Mouse (Mus musculus) embryonic facial prominence, embryonic 11.5 days (tissue): ENCODE measurements at regions not wholly inside any gene's neighbourhood (a gene's known extent, or its start where the extent isn't known, plus 50 kb on each side); places are given as distances from the start of the nearest gene placed in this dataset.

ENCODE experiments used
- ATAC-seq: fragments of 200-750 bp; cut with Nextera tagmentation; replicated peaks from 2 replicates; pipeline ENCODE4 v1.8.0; 2017; ENCODE audit warnings: low read depth; ENCODE audit not compliant: insufficient number of reproducible peaks, low FRiP score, low TSS enrichment
- DNase-seq: peaks from one replicate; pipeline ENCODE4 v3.0.0-alpha.2; 2015; ENCODE audit warnings: low spot score
- H3K27ac ChIP-seq: fragments of 300-500 bp; sonication (generic); replicated peaks from 2 replicates; pipeline ENCODE4 v1.5.1; 2014; ENCODE audit warnings: mild to moderate bottlenecking, low read depth, low read length, control low read depth
- H3K27me3 ChIP-seq: fragments of 300-500 bp; sonication (generic); 2 replicates; pipeline ENCODE4 v1.6.1; 2014; ENCODE audit warnings: mild to moderate bottlenecking, low read length, moderate library complexity, mixed read lengths; ENCODE audit not compliant: control insufficient read depth, insufficient read depth
- H3K36me3 ChIP-seq: fragments of 300-500 bp; sonication (generic); replicated peaks from 2 replicates; pipeline ENCODE4 v1.6.1; 2014; ENCODE audit warnings: low read depth, mild to moderate bottlenecking, low read length, moderate library complexity, mixed read lengths; ENCODE audit not compliant: control insufficient read depth, insufficient read depth
- H3K4me1 ChIP-seq: fragments of 300-500 bp; sonication (generic); 2 replicates; pipeline ENCODE4 v1.6.1; 2014; ENCODE audit warnings: low read length, mixed read lengths; ENCODE audit not compliant: control insufficient read depth, insufficient read depth
- H3K4me2 ChIP-seq: fragments of 300-500 bp; sonication (generic); 2 replicates; pipeline ENCODE4 v1.6.1; 2014; ENCODE audit warnings: low read depth, mild to moderate bottlenecking, control low read depth, low read length, moderate library complexity
- H3K4me3 ChIP-seq: fragments of 300-500 bp; sonication (generic); 2 replicates; pipeline ENCODE4 v1.5.1; 2014; ENCODE audit warnings: low read depth, low read length, control low read depth
- H3K9ac ChIP-seq: fragments of 300-500 bp; sonication (generic); replicated peaks from 2 replicates; pipeline ENCODE4 v1.6.1; 2014; ENCODE audit warnings: mild to moderate bottlenecking, control low read depth, low read length
- H3K9me3 ChIP-seq: fragments of 300-500 bp; sonication (generic); replicated peaks from 2 replicates; pipeline ENCODE4 v1.6.1; 2016; ENCODE audit warnings: mild to moderate bottlenecking, low read length, inconsistent platforms, mixed read lengths; ENCODE audit not compliant: control insufficient read depth
- WGBS: fragments of 180-500 bp; shearing (Covaris S2); extraction: QIAGEN DNeasy Blood & Tissue Kit; methylation state at CpG from one replicate; pipeline ENCODE4 v1.1.7; 2014; 5-methylcytosine and 5-hydroxymethylcytosine counted together

GRCm38 (mm10) chr7:40052255-40052654, 534.7 kb downstream of the Zfp619 start:
- ATAC-seq = no peak
- WGBS = 85% methylated on average over 2 of the region's 2 CpGs

GRCm38 (mm10) chr7:40058836-40059235, 541.3 kb downstream of the Zfp619 start:
- no peak for ATAC-seq
- Histone ChIP-seq H3K4me2 (no peak overlapping the region), H3K36me3 (no peaks in the 10 kb centered on the region), H3K4me3 (no peak overlapping the region), H3K27me3 (no peaks in the 10 kb centered on the region), H3K4me1 (no peaks in the 10 kb centered on the region), H3K9me3 (no peaks in the 10 kb centered on the region), H3K27ac (no peak overlapping the region), H3K9ac (no peak overlapping the region)
- WGBS = 69% methylated on average over 4 of the region's 4 CpGs
- no peak for DNase-seq

More at GRCm38 (mm10) chr7:40052255-40052654, 534.7 kb downstream of the Zfp619 start:
- no peaks in the 10 kb centered on the region for H3K9me3 ChIP-seq
- H3K9ac ChIP-seq = no peak overlapping the region
- H3K4me3 ChIP-seq = no peak overlapping the region
- no peaks in the 10 kb centered on the region for H3K4me1 ChIP-seq
- no peak overlapping the region for H3K27ac ChIP-seq
- no peaks in the 10 kb centered on the region for H3K27me3 ChIP-seq
- DNase-seq = no peak
- H3K36me3 ChIP-seq = no peaks in the 10 kb centered on the region
- H3K4me2 ChIP-seq = no peak overlapping the region

- H3K9ac ChIP-seq = no peak overlapping the region
- 44% methylated on average over 2 of the region's 2 CpGs for WGBS
- ATAC-seq (no peak), DNase-seq (no peak)
- no peaks in the 10 kb centered on the region for H3K27me3 ChIP-seq
- no peak overlapping the region for H3K4me3 ChIP-seq
- H3K4me1 ChIP-seq = no peaks in the 10 kb centered on the region
- no peak overlapping the region for H3K4me2 ChIP-seq
- no peaks in the 10 kb centered on the region for H3K36me3 ChIP-seq
- no peaks in the 10 kb centered on the region for H3K9me3 ChIP-seq
- no peak overlapping the region for H3K27ac ChIP-seq
Measured at GRCm38 (mm10) chr7:40064631-40065030, 547.1 kb downstream of the Zfp619 start.

GRCm38 (mm10) chr7:40065526-40065925, 548.0 kb downstream of the Zfp619 start:
- ATAC-seq (no peak), DNase-seq (no peak)
- Histone ChIP-seq H3K36me3 (no peaks in the 10 kb centered on the region), H3K27me3 (no peaks in the 10 kb centered on the region), H3K4me3 (no peak overlapping the region), H3K27ac (no peak overlapping the region), H3K4me2 (no peak overlapping the region), H3K9me3 (no peaks in the 10 kb centered on the region), H3K9ac (no peak overlapping the region), H3K4me1 (no peaks in the 10 kb centered on the region)
- 68% methylated on average over 6 of the region's 6 CpGs for WGBS

GRCm38 (mm10) chr7:40067378-40067777, 549.8 kb downstream of the Zfp619 start:
- H3K27me3 ChIP-seq = no peaks in the 10 kb centered on the region
- no peak overlapping the region for H3K27ac ChIP-seq
- no peak overlapping the region for H3K4me3 ChIP-seq
- H3K9me3 ChIP-seq = no peaks in the 10 kb centered on the region
- H3K9ac ChIP-seq = no peak overlapping the region
- no peak for DNase-seq
- no peak overlapping the region for H3K4me2 ChIP-seq
- no peaks in the 10 kb centered on the region for H3K36me3 ChIP-seq
- 54% methylated on average over 1 of the region's 1 CpGs for WGBS
- no peaks in the 10 kb centered on the region for H3K4me1 ChIP-seq
- ATAC-seq = no peak

GRCm38 (mm10) chr7:40071313-40071712, 553.7 kb downstream of the Zfp619 start:
- Histone ChIP-seq H3K4me3 (no peak overlapping the region), H3K27ac (no peak overlapping the region), H3K4me2 (no peak overlapping the region), H3K9ac (no peak overlapping the region), H3K36me3 (no peaks in the 10 kb centered on the region), H3K27me3 (no peaks in the 10 kb centered on the region), H3K4me1 (no peaks in the 10 kb centered on the region), H3K9me3 (no peaks in the 10 kb centered on the region)
- ATAC-seq = no peak
- no peak for DNase-seq
- 80% methylated on average over 2 of the region's 2 CpGs for WGBS

GRCm38 (mm10) chr7:40072478-40072877, 554.9 kb downstream of the Zfp619 start:
- Histone ChIP-seq H3K9ac (no peak overlapping the region), H3K4me1 (no peaks in the 10 kb centered on the region), H3K36me3 (no peaks in the 10 kb centered on the region), H3K9me3 (no peaks in the 10 kb centered on the region), H3K4me3 (no peak overlapping the region), H3K27me3 (no peaks in the 10 kb centered on the region), H3K4me2 (no peak overlapping the region), H3K27ac (no peak overlapping the region)
- 59% methylated on average over 1 of the region's 1 CpGs for WGBS
- ATAC-seq (no peak), DNase-seq (peak; percentile 18)

- H3K4me2 ChIP-seq = no peak overlapping the region
- no peak for ATAC-seq
- no peak overlapping the region for H3K27ac ChIP-seq
- 54% methylated on average over 2 of the region's 2 CpGs for WGBS
- no peak overlapping the region for H3K9ac ChIP-seq
- H3K4me1 ChIP-seq = no peaks in the 10 kb centered on the region
- DNase-seq = peak; percentile 28
- H3K27me3 ChIP-seq = no peaks in the 10 kb centered on the region
- no peak overlapping the region for H3K4me3 ChIP-seq
- H3K36me3 ChIP-seq = no peaks in the 10 kb centered on the region
- no peaks in the 10 kb centered on the region for H3K9me3 ChIP-seq
Measured at GRCm38 (mm10) chr7:40086236-40086635, 568.7 kb downstream of the Zfp619 start.
